Comparison of ENCODE assay signal across 11 mouse cellular contexts in the genomic region with DNA sequence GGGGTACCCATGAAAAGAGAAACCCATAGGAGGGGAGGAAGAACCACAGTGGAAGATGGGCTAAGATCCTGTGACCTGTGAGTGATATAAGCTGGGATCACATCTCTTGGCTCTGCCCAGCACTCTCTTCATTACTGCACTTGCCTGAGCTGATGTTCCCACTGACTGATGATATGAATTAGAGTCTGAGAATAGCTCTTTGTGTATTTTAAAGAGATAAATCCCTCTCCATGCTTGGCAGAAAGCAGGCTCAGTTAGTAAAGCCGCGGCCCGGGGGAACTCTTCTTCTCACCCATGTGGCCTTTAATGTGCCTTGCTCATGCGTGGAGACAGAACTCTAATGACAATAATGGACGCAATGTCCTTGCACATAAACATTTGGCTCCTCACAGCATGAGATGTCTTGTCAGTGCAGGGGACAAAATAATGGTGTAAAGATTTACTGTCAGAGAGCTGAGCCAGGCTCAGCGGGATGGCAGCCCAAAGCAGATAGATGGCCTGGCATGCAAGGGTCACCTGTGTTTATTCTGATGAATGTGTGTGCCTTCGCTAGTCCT.
DNase-seq lines count a peak whose midpoint lies in the region; ATAC-seq and TF ChIP-seq lines count a peak whose summit lies in the region.
"Had no signal": no experiment of that assay in that cellular context is flagged by ENCODE, and none has a peak within 500 bp of the region (broad histone marks: within the 10 kb centered on the region; RNA-seq: fewer than 3 reads in every experiment).

No protein-coding gene starts in this region.

- WGBS in hindbrain, embryonic 12.5 days = 34% methylated on average over 7 of the region's 7 CpGs
- 21% methylated on average over 7 of the region's 7 CpGs for WGBS in midbrain, postnatal 0 days

- H3K9ac ChIP-seq in hindbrain, embryonic 12.5 days = no peak overlapping the region
- H3K9ac ChIP-seq in midbrain, postnatal 0 days (replicated peaks; ENCODE audit: low read length, poor library complexity, severe bottlenecking) = no peak overlapping the region
- H3K9ac ChIP-seq: embryonic facial prominence, embryonic 13.5 days; kidney, embryonic 15.5 days; liver, postnatal 0 days had no signal

- ATAC-seq in hindbrain, embryonic 12.5 days (ENCODE audit: low FRiP score) = peak; percentile 86
- ATAC-seq in midbrain, postnatal 0 days (ENCODE audit: low FRiP score) = no peak
- ATAC-seq: liver, postnatal 0 days had no signal

- no peak overlapping the region for H3K4me3 ChIP-seq in hindbrain, embryonic 12.5 days
- H3K4me3 ChIP-seq in midbrain, postnatal 0 days (ENCODE audit: low read depth, low read length) = no peak overlapping the region
- H3K4me3 ChIP-seq: embryonic facial prominence, embryonic 13.5 days; kidney, embryonic 15.5 days had no signal

- TF ChIP-seq CTCF in brain, embryonic 14.5 days (IDR thresholded peaks at IDR 0.05; ENCODE audit: borderline replicate concordance, extremely low read depth, insufficient read depth, insufficient read length) = no peak
- no peak for TF ChIP-seq CTCF in midbrain, postnatal 0 days (IDR thresholded peaks at IDR 0.05)

- no peaks in the 10 kb centered on the region for H3K9me3 ChIP-seq in hindbrain, embryonic 12.5 days (replicated peaks)
- H3K9me3 ChIP-seq in midbrain, postnatal 0 days (ENCODE audit: low read length) = no peaks in the 10 kb centered on the region
- H3K9me3 ChIP-seq: embryonic facial prominence, embryonic 13.5 days; kidney, embryonic 15.5 days had no signal

- H3K27me3 ChIP-seq in hindbrain, embryonic 12.5 days = no peaks in the 10 kb centered on the region
- no peaks in the 10 kb centered on the region for H3K27me3 ChIP-seq in midbrain, postnatal 0 days (ENCODE audit: insufficient read depth, low read length)
- H3K27me3 ChIP-seq: embryonic facial prominence, embryonic 13.5 days; kidney, embryonic 15.5 days had no signal

- DNase-seq in brain, embryonic 14.5 days (ENCODE audit: low read depth) = peak; percentile 72
- peak; percentile 31 for DNase-seq in cerebellum, adult 9-11 months
- DNase-seq in midbrain, postnatal 0 days (ENCODE audit: low spot score) = peak; percentile 53
- no peak for DNase-seq in kidney, postnatal 4 days
- DNase-seq in frontal cortex, postnatal 25 days (ENCODE audit: low spot score in 2 of 2) = no peak
- DNase-seq in urinary bladder, postnatal 14 days (ENCODE audit: low spot score) = no peak
- DNase-seq: adrenal gland, postnatal 36 days; liver, postnatal 0 days had no signal

- H3K4me2 ChIP-seq in hindbrain, embryonic 12.5 days (replicated peaks) = no peak overlapping the region
- H3K4me2 ChIP-seq in midbrain, postnatal 0 days (ENCODE audit: low read depth, low read length, poor library complexity, severe bottlenecking) = no peak overlapping the region
- H3K4me2 ChIP-seq: embryonic facial prominence, embryonic 13.5 days; kidney, embryonic 15.5 days had no signal

- no peak for TF ChIP-seq POLR2A in brain, embryonic 14.5 days (IDR thresholded peaks at IDR 0.05; ENCODE audit: borderline replicate concordance, extremely low read depth, insufficient read depth, insufficient read length, poor library complexity, severe bottlenecking)

- 0 out of 2 replicates have a peak, but pooled peaks cover 7% of the 10 kb centered on the region for H3K4me1 ChIP-seq in hindbrain, embryonic 12.5 days
- 0 out of 2 replicates have a peak, but pooled peaks cover 4% of the 10 kb centered on the region for H3K4me1 ChIP-seq in midbrain, postnatal 0 days (ENCODE audit: insufficient read depth, low read length)
- H3K4me1 ChIP-seq: embryonic facial prominence, embryonic 13.5 days; kidney, embryonic 15.5 days had no signal

- H3K27ac ChIP-seq in hindbrain, embryonic 12.5 days = 0 out of 2 replicates have a peak overlapping the region, but pooled peaks have one; percentile 17
- no peak overlapping the region for H3K27ac ChIP-seq in midbrain, postnatal 0 days (ENCODE audit: low read depth, low read length)
- H3K27ac ChIP-seq: embryonic facial prominence, embryonic 13.5 days; kidney, embryonic 15.5 days had no signal

- no peaks in the 10 kb centered on the region for H3K36me3 ChIP-seq in hindbrain, embryonic 12.5 days
- no peaks in the 10 kb centered on the region for H3K36me3 ChIP-seq in midbrain, postnatal 0 days (ENCODE audit: insufficient read depth, low read length)
- H3K36me3 ChIP-seq: embryonic facial prominence, embryonic 13.5 days; kidney, embryonic 15.5 days had no signal

Comparison
In these comparisons a context has a peak if more than half of its experiments do, and no peak if none do; other contexts are left out.
1. DNase-seq: peak in brain, embryonic 14.5 days (single experiment), cerebellum, adult 9-11 months (single experiment) and midbrain, postnatal 0 days (single experiment); none in kidney, postnatal 4 days (0 of 2), frontal cortex, postnatal 25 days (0 of 2) and urinary bladder, postnatal 14 days (single experiment).